Comparison of ENCODE assay signal across 13 mouse cellular contexts in genomic region chrX:36389971-36390370, GRCm38 (mm10). TPM values are rescaled to one million over a fixed set of nuclear protein-coding genes. Genes with fewer than 3 reads are reported as not detected.
DNase-seq lines count a peak whose midpoint lies in the region; ATAC-seq and TF ChIP-seq lines count a peak whose summit lies in the region.
"Had no signal": no experiment of that assay in that cellular context is flagged by ENCODE, and none has a peak within 500 bp of the region (broad histone marks: within the 10 kb centered on the region; RNA-seq: fewer than 3 reads in every experiment).

No protein-coding gene starts in this region.

- H3K27ac ChIP-seq in heart, embryonic 11.5 days (ENCODE audit: low read depth, low read length): no peak overlapping the region
- H3K27ac ChIP-seq in neural tube, embryonic 15.5 days (replicated peaks): no peak overlapping the region
- H3K27ac ChIP-seq: liver, embryonic 15.5 days had no signal

- H3K4me3 ChIP-seq in heart, embryonic 11.5 days (ENCODE audit: low read depth, low read length): no peak overlapping the region
- H3K4me3 ChIP-seq in myocyte: no peak overlapping the region
- no peak overlapping the region for H3K4me3 ChIP-seq in neural tube, embryonic 15.5 days (replicated peaks)
- H3K4me3 ChIP-seq: heart, embryonic 12.5 days; liver, embryonic 15.5 days had no signal

- no peaks in the 10 kb centered on the region for H3K79me2 ChIP-seq in myocyte (ENCODE audit: control insufficient read depth, insufficient read depth)

- TF ChIP-seq POLR2A in myocyte (IDR thresholded peaks at IDR 0.05; ENCODE audit: insufficient read length, low read depth): no peak

- no peaks in the 10 kb centered on the region for H3K27me3 ChIP-seq in heart, embryonic 11.5 days (ENCODE audit: control insufficient read depth, insufficient read depth, low read length)
- H3K27me3 ChIP-seq in myocyte (ENCODE audit: control insufficient read depth, insufficient read depth, insufficient read length): no peaks in the 10 kb centered on the region
- no peaks in the 10 kb centered on the region for H3K27me3 ChIP-seq in neural tube, embryonic 15.5 days (replicated peaks)
- H3K27me3 ChIP-seq: heart, embryonic 12.5 days; liver, embryonic 15.5 days had no signal

- H3K9me3 ChIP-seq in heart, embryonic 11.5 days (replicated peaks; ENCODE audit: control insufficient read depth, low read length): no peaks in the 10 kb centered on the region
- no peaks in the 10 kb centered on the region for H3K9me3 ChIP-seq in neural tube, embryonic 15.5 days (replicated peaks)
- H3K9me3 ChIP-seq: heart, embryonic 12.5 days; liver, embryonic 15.5 days had no signal

- DNase-seq in heart, adult 9 months (ENCODE audit: low spot score in 2 of 2): peak; percentile 0 to 4
- DNase-seq in brain, adult 2 months (ENCODE audit: low read depth, low spot score): peak; percentile 83
- peak; percentile 77 to 81 for DNase-seq in layer of hippocampus, adult 8-10 months (ENCODE audit: low spot score in 2 of 2)
- no peak for DNase-seq in thymus, adult 18-20 months
- no peak for DNase-seq in embryo, embryonic 10.5 days (ENCODE audit: low spot score)
- DNase-seq: kidney, postnatal 4 days; midbrain, embryonic 14.5 days had no signal

- no peaks in the 10 kb centered on the region for H3K36me3 ChIP-seq in heart, embryonic 11.5 days (ENCODE audit: control insufficient read depth, insufficient read depth, low read length)
- H3K36me3 ChIP-seq in myocyte (ENCODE audit: control insufficient read depth, insufficient read depth): no peaks in the 10 kb centered on the region
- no peaks in the 10 kb centered on the region for H3K36me3 ChIP-seq in neural tube, embryonic 15.5 days
- H3K36me3 ChIP-seq: heart, embryonic 12.5 days; liver, embryonic 15.5 days had no signal

- WGBS in heart, embryonic 11.5 days (ENCODE audit: insufficient replicate concordance): 56% methylated on average over 3 of the region's 3 CpGs
- 51% methylated on average over 3 of the region's 3 CpGs for WGBS in neural tube, embryonic 15.5 days

- no peak overlapping the region for H3K4me2 ChIP-seq in heart, embryonic 11.5 days
- H3K4me2 ChIP-seq in myocyte (ENCODE audit: low read depth): peak overlapping the region; percentile 43
- H3K4me2 ChIP-seq in neural tube, embryonic 15.5 days: no peak overlapping the region
- H3K4me2 ChIP-seq: heart, embryonic 12.5 days; liver, embryonic 15.5 days had no signal

- ATAC-seq in heart, embryonic 11.5 days (replicated peaks; ENCODE audit: insufficient number of reproducible peaks, low FRiP score, low TSS enrichment): no peak
- no peak for ATAC-seq in neural tube, embryonic 15.5 days (ENCODE audit: low FRiP score)

- no peak overlapping the region for H3ac ChIP-seq in myocyte (ENCODE audit: control insufficient read depth, insufficient read length)

- no peak overlapping the region for H3K9ac ChIP-seq in heart, embryonic 11.5 days (ENCODE audit: low read depth, low read length)
- no peak overlapping the region for H3K9ac ChIP-seq in neural tube, embryonic 15.5 days (replicated peaks)
- H3K9ac ChIP-seq: heart, embryonic 12.5 days; liver, embryonic 15.5 days had no signal

- H3K4me1 ChIP-seq in heart, embryonic 11.5 days (ENCODE audit: control insufficient read depth, insufficient read depth, low read length): no peaks in the 10 kb centered on the region
- H3K4me1 ChIP-seq in neural tube, embryonic 15.5 days: no peaks in the 10 kb centered on the region
- H3K4me1 ChIP-seq: heart, embryonic 12.5 days; liver, embryonic 15.5 days had no signal

TF ChIP-seq in myocyte, 11 proteins besides CTCF, POLR2A, EP300 and RAD21:
- TF ChIP-seq TCF3 (IDR thresholded peaks at IDR 0.05; ENCODE audit: insufficient read length, low read depth): no peak
- TF ChIP-seq TCF12 (IDR thresholded peaks at IDR 0.05; ENCODE audit: insufficient read depth, poor library complexity, severe bottlenecking): no peak
- no peak for TF ChIP-seq SRF (IDR thresholded peaks at IDR 0.05; ENCODE audit: control insufficient read depth, insufficient read length, low read depth)
- no peak for TF ChIP-seq E2F4 (IDR thresholded peaks at IDR 0.05; ENCODE audit: insufficient read depth)
- TF ChIP-seq CEBPB (IDR thresholded peaks at IDR 0.05; ENCODE audit: insufficient read depth, poor library complexity, severe bottlenecking): no peak
- no peak for TF ChIP-seq REST (IDR thresholded peaks at IDR 0.05; ENCODE audit: insufficient read depth, insufficient read length)
- TF ChIP-seq MYOG (IDR thresholded peaks at IDR 0.05; ENCODE audit: control insufficient read depth in 1 of 3, insufficient read depth in 1 of 3, insufficient read length in 2 of 3, low read depth in 2 of 3): no peak

RNA-seq across cellular contexts. Expression of gene Gm6268, which starts 11.1 kb away (rescaled TPM):
- polyA plus RNA-seq in heart, embryonic 11.5 days (2014; fragmentation: Nextera tagmentation; extraction: Ambion mirVana): not detected in 2 replicates
- not detected for total RNA-seq in layer of hippocampus, adult 8-10 months (2022)
- not detected for polyA plus RNA-seq in myocyte (2012; fragmentation: generic; extraction: Trizol)
- not detected in 2 replicates for polyA plus RNA-seq in neural tube, embryonic 15.5 days (2015; fragmentation: Nextera tagmentation; extraction: Ambion mirVana)
- polyA plus RNA-seq: cerebellum, adult 2 months; heart, embryonic 12.5 days; liver, embryonic 15.5 days; midbrain, embryonic 14.5 days had no signal

Comparison
In these comparisons a context has a peak if more than half of its experiments do, and no peak if none do; other contexts are left out.
1. DNase-seq: peak in heart, adult 9 months (2 of 2), brain, adult 2 months (single experiment) and layer of hippocampus, adult 8-10 months (2 of 2); none in thymus, adult 18-20 months (0 of 2) and embryo, embryonic 10.5 days (single experiment).